8 mouse cellular contexts compared by ENCODE assay signal in the genomic region with DNA sequence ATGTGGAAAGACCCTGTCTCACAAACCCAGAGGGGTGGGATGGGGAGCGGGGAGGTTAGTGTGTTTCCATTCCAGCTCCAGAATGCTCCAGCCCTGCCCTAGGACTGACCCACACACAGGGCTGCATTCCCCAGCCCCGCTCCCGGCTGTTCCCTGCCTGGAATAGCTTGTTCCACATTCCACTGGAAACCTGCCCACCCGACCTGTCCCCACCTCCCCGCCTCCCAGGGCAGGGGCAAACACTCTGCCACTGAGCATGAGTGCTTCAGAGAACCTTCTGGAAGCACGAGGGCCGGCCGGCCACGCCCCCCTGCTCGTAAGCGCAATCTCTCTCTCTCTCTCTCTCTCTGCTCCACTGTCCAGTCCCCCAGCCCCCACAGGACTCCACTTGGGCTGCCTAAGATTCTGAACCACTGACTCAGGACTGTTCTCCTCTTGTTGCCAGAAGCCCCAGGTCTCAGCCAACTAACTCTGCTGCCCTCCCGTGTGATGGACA. TPM values are rescaled to one million over a fixed set of nuclear protein-coding genes. Genes with fewer than 3 reads are reported as not detected.
A peak's percentile ranks its signal among the peaks of the same experiment; 100 is the strongest.
DNase-seq lines count a peak whose midpoint lies in the region; ATAC-seq lines count a peak whose summit lies in the region.

No protein-coding gene starts in this region.

- no peak for ATAC-seq in hindbrain, embryonic 16.5 days
- no peak for ATAC-seq in forebrain, embryonic 12.5 days (ENCODE audit: low FRiP score)

- WGBS in hindbrain, embryonic 16.5 days: 86% methylated on average over 12 of the region's 12 CpGs
- 77% methylated on average over 12 of the region's 12 CpGs for WGBS in hindbrain, embryonic 10.5 days
- 85% methylated on average over 12 of the region's 12 CpGs for WGBS in forebrain, embryonic 12.5 days

- DNase-seq in adipocyte (ENCODE audit: low spot score): peak; percentile 32
- peak; percentile 99 for DNase-seq in heart, adult 11 months
- DNase-seq in kidney, adult 8-10 months: peak; percentile 84 to 91
- DNase-seq in lung, postnatal 25 days (ENCODE audit: low spot score): peak; percentile 91
- DNase-seq in hindbrain, embryonic 10.5 days (ENCODE audit: low spot score): no peak
- no peak for DNase-seq in adrenal gland, postnatal 14 days

- no peaks in the 10 kb centered on the region for H3K9me3 ChIP-seq in hindbrain, embryonic 16.5 days (ENCODE audit: control insufficient read depth, low read length)
- H3K9me3 ChIP-seq in hindbrain, embryonic 10.5 days: no peaks in the 10 kb centered on the region
- no peaks in the 10 kb centered on the region for H3K9me3 ChIP-seq in forebrain, embryonic 12.5 days

- no peak overlapping the region; the same call in 1 of the 2 replicates for H3K27ac ChIP-seq in hindbrain, embryonic 16.5 days (ENCODE audit: low read depth, low read length)
- no peak overlapping the region for H3K27ac ChIP-seq in hindbrain, embryonic 10.5 days
- H3K27ac ChIP-seq in forebrain, embryonic 12.5 days: no peak overlapping the region

- peaks cover 17% of the 10 kb centered on the region for H3K36me3 ChIP-seq in hindbrain, embryonic 16.5 days (ENCODE audit: control insufficient read depth, insufficient read depth, low read length)
- peaks cover 95% of the 10 kb centered on the region for H3K36me3 ChIP-seq in hindbrain, embryonic 10.5 days
- peaks cover 40% of the 10 kb centered on the region for H3K36me3 ChIP-seq in forebrain, embryonic 12.5 days (replicated peaks)

- no peak overlapping the region for H3K4me2 ChIP-seq in hindbrain, embryonic 16.5 days (ENCODE audit: low read length)
- no peak overlapping the region for H3K4me2 ChIP-seq in forebrain, embryonic 12.5 days

- no peaks in the 10 kb centered on the region for H3K4me1 ChIP-seq in hindbrain, embryonic 16.5 days (ENCODE audit: control insufficient read depth, insufficient read depth, low read depth, low read length)
- H3K4me1 ChIP-seq in hindbrain, embryonic 10.5 days (replicated peaks): peaks cover 12% of the 10 kb centered on the region; the same call in 1 of the 2 replicates
- no peaks in the 10 kb centered on the region for H3K4me1 ChIP-seq in forebrain, embryonic 12.5 days

- no peak overlapping the region for H3K9ac ChIP-seq in hindbrain, embryonic 16.5 days (ENCODE audit: low read depth, low read length)
- H3K9ac ChIP-seq in forebrain, embryonic 12.5 days: no peak overlapping the region

- no peak overlapping the region for H3K4me3 ChIP-seq in hindbrain, embryonic 16.5 days (ENCODE audit: low read length)
- H3K4me3 ChIP-seq in hindbrain, embryonic 10.5 days: no peak overlapping the region
- no peak overlapping the region for H3K4me3 ChIP-seq in forebrain, embryonic 12.5 days (replicated peaks)

- H3K27me3 ChIP-seq in hindbrain, embryonic 16.5 days (replicated peaks; ENCODE audit: control insufficient read depth, insufficient read depth, low read length): no peaks in the 10 kb centered on the region
- no peaks in the 10 kb centered on the region for H3K27me3 ChIP-seq in hindbrain, embryonic 10.5 days (ENCODE audit: insufficient read depth, poor library complexity, severe bottlenecking)
- H3K27me3 ChIP-seq in forebrain, embryonic 12.5 days: no peaks in the 10 kb centered on the region

RNA-seq across cellular contexts. Expression of a gene that starts 21.4 kb away (rescaled TPM):
- 13.9 and 14.5 TPM in 2 replicates for polyA plus RNA-seq in hindbrain, embryonic 16.5 days (2015; fragmentation: Nextera tagmentation; extraction: Ambion mirVana)
- 19.6 and 22.8 TPM in 2 replicates for polyA plus RNA-seq in hindbrain, embryonic 10.5 days (2016; fragmentation: Nextera tagmentation; extraction: Ambion mirVana)
- 15.8 and 18.1 TPM in 2 replicates for total RNA-seq in adrenal gland, postnatal 14 days (2021)
- 17.4 and 17.8 TPM in 2 replicates for polyA plus RNA-seq in forebrain, embryonic 12.5 days (2016; fragmentation: Nextera tagmentation; extraction: Ambion mirVana)

RNA-seq across cellular contexts. Expression of a gene that starts 26.9 kb away (rescaled TPM):
- 19.6 and 21.9 TPM in 2 replicates for polyA plus RNA-seq in hindbrain, embryonic 16.5 days (2015; fragmentation: Nextera tagmentation; extraction: Ambion mirVana)
- 29.7 and 35.4 TPM in 2 replicates for polyA plus RNA-seq in hindbrain, embryonic 10.5 days (2016; fragmentation: Nextera tagmentation; extraction: Ambion mirVana)
- total RNA-seq in adrenal gland, postnatal 14 days (2021): 13.4 and 18.4 TPM in 2 replicates
- 32.0 and 33.1 TPM in 2 replicates for polyA plus RNA-seq in forebrain, embryonic 12.5 days (2016; fragmentation: Nextera tagmentation; extraction: Ambion mirVana)

RNA-seq across cellular contexts. Expression of a gene that starts 30.7 kb away (rescaled TPM):
- polyA plus RNA-seq in hindbrain, embryonic 16.5 days (2015; fragmentation: Nextera tagmentation; extraction: Ambion mirVana): 342 and 347 TPM in 2 replicates
- polyA plus RNA-seq in hindbrain, embryonic 10.5 days (2016; fragmentation: Nextera tagmentation; extraction: Ambion mirVana): 396 and 457 TPM in 2 replicates
- total RNA-seq in adrenal gland, postnatal 14 days (2021): 200 and 212 TPM in 2 replicates
- polyA plus RNA-seq in forebrain, embryonic 12.5 days (2016; fragmentation: Nextera tagmentation; extraction: Ambion mirVana): 404 and 414 TPM in 2 replicates

RNA-seq across cellular contexts. Expression of a gene that starts 31.6 kb away (rescaled TPM):
- 28.5 and 31.8 TPM in 2 replicates for polyA plus RNA-seq in hindbrain, embryonic 16.5 days (2015; fragmentation: Nextera tagmentation; extraction: Ambion mirVana)
- 21.5 and 23.1 TPM in 2 replicates for polyA plus RNA-seq in hindbrain, embryonic 10.5 days (2016; fragmentation: Nextera tagmentation; extraction: Ambion mirVana)
- 21.2 and 23.9 TPM in 2 replicates for total RNA-seq in adrenal gland, postnatal 14 days (2021)
- 18.6 and 20.4 TPM in 2 replicates for polyA plus RNA-seq in forebrain, embryonic 12.5 days (2016; fragmentation: Nextera tagmentation; extraction: Ambion mirVana)

RNA-seq across cellular contexts. Expression of a gene that starts 42.9 kb away (rescaled TPM):
- 25.1 TPM in 2 replicates for polyA plus RNA-seq in hindbrain, embryonic 16.5 days (2015; fragmentation: Nextera tagmentation; extraction: Ambion mirVana)
- 19.2 and 19.6 TPM in 2 replicates for polyA plus RNA-seq in hindbrain, embryonic 10.5 days (2016; fragmentation: Nextera tagmentation; extraction: Ambion mirVana)
- total RNA-seq in adrenal gland, postnatal 14 days (2021): 12.0 and 16.3 TPM in 2 replicates
- 18.7 and 19.3 TPM in 2 replicates for polyA plus RNA-seq in forebrain, embryonic 12.5 days (2016; fragmentation: Nextera tagmentation; extraction: Ambion mirVana)

Comparison
In these comparisons a context has a peak if more than half of its experiments do, and no peak if none do; other contexts are left out.
1. DNase-seq: peak in adipocyte (single experiment), heart, adult 11 months (single experiment), kidney, adult 8-10 months (2 of 2) and lung, postnatal 25 days (single experiment); none in hindbrain, embryonic 10.5 days (single experiment) and adrenal gland, postnatal 14 days (single experiment).